Mouse (Mus musculus) left cerebral cortex, postnatal 36 days (tissue): Measurements from ENCODE around the gene Med24. TPM values are rescaled to one million over a fixed set of nuclear protein-coding genes. Genes with fewer than 3 reads are reported as not detected.
A peak's percentile ranks its signal among the peaks of the same experiment; 100 is the strongest.
"Not testable (repeated sequence)": the region's sequence is repeated elsewhere in the genome, so short reads cannot be mapped to it uniquely, and the experiment has no call there.

ENCODE experiments used
- DNase-seq, 2 experiments: peaks; one replicate each; pipeline ENCODE4 v3.0.0; 2021 to 2022; ENCODE audit warnings: low spot score in 2 of 2, mixed read lengths in 1 of 2
- intact Hi-C: fragments of 180-260 bp; cut with DNase I; formaldehyde crosslinking; loops from one replicate; pipeline ENCODE4 v1.15.1; 2025
- total RNA-seq, 2 experiments: library from RNA; stranded (reverse); gene quantifications; 2 replicates each; pipeline ENCODE4 v1.2.3; 2021

The Med24 gene
- total RNA-seq, 2 experiments from 2014 or later: 123 to 133 TPM

GRCm38 (mm10) chr11:98748506-98749416, 19.5 kb upstream of the Med24 start:
- no peak for DNase-seq
- intact Hi-C loops: no loop called here

DNA sequence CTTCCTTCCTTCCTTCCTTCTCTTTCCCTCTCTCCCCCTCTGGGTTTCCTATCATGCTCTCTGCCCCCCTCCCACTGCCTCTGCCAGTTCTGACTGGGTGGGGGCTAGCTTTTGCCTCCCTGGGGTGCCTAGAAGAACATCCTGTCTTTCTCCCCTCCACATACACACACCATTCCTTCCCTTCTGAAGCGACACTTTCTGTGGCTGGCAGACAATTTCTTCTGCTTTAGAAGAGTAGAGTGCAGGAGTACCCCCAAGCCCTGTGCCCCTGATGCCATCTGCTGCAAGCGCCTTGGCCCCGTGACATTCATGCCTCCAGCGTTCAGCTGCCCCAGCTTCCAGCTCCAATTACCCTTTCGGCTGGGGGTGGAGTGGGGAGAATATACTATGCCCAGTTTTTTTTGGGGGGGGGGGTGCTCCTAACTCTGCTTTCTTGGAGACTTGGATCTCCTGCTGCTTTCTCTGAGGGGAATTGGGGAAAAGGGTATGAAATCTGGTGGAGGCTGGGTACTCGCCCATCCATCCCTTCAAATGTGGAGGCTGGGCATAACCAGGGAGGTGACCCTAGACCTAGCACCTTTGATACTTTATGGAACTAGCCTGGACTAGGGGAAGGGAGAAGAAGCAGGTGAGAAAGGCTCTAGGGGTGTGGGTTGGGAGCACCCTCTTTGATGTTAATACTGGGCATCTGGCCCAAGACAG, 18.7 kb upstream of the Med24 start:
- intact Hi-C loops: loop anchor here (2.0 kb wide), 1 partner anchor 35 kb away; no protein-coding TSS in a partner anchor
- DNase-seq: peak in 1 of 2 experiments; percentile 49

- DNase-seq: peak; percentile 92 to 95
Observed at GRCm38 (mm10) chr11:98746855-98747693, 17.8 kb upstream of the Med24 start.

DNA sequence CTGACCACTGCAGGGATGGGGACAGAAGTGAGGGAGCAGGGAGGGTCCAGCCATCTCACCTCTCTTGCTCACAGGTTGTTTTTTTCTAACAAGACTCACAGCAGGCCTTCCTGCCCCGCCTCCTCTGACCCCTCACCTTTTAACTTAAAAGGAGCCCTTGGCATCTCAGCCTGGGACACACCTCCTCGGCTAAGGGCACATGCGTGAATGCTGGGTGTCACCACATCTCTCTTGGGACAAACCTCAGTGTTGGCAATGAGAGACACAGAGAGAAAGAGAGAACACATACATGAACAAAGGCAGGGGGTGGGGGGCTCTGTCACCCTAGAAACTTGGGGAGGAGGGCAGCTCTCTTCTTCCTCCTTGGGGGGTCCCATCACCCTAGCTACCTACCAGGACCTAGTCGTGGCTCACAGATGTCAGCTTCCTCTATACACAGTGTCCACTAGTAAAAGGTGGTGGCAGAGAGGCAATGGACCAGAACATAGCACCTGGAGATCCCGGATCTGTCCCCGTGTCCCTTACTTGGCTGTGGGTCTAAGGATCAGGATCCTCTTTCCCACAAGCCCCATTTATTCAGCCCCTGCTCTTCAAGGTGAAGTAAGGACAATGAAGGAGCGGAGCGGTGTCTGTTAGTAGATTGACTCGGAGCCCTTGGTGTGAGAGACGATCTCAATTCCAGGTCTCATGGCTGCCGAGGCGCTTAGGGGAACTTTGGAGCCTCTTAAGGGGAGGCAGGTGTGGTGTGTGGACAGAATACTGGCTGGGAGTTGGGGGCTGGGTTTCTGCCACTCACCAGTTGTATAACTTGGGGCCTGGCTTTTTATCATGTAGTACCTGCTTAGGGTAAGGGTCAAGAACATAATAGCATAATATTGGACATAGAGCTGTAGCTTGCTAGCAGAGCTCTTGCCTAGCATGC, 17.0 kb upstream of the Med24 start:
- intact Hi-C loops: loop anchor here (2.0 kb wide), 1 partner anchor 37 kb away; no protein-coding TSS in a partner anchor
- no peak for DNase-seq

More at GRCm38 (mm10) chr11:98746855-98747693, 17.8 kb upstream of the Med24 start:
- intact Hi-C loops: loop anchor here (2.0 kb wide), 1 partner anchor 36 kb away; no protein-coding TSS in a partner anchor

GRCm38 (mm10) chr11:98744456-98745019, 15.3 kb upstream of the Med24 start:
- intact Hi-C loops: no loop called here
- no peak for DNase-seq

- intact Hi-C loops: no loop called here
- peak in 1 of 2 experiments; percentile 47 for DNase-seq
Observed at GRCm38 (mm10) chr11:98743655-98744345, 14.6 kb upstream of the Med24 start.

DNA sequence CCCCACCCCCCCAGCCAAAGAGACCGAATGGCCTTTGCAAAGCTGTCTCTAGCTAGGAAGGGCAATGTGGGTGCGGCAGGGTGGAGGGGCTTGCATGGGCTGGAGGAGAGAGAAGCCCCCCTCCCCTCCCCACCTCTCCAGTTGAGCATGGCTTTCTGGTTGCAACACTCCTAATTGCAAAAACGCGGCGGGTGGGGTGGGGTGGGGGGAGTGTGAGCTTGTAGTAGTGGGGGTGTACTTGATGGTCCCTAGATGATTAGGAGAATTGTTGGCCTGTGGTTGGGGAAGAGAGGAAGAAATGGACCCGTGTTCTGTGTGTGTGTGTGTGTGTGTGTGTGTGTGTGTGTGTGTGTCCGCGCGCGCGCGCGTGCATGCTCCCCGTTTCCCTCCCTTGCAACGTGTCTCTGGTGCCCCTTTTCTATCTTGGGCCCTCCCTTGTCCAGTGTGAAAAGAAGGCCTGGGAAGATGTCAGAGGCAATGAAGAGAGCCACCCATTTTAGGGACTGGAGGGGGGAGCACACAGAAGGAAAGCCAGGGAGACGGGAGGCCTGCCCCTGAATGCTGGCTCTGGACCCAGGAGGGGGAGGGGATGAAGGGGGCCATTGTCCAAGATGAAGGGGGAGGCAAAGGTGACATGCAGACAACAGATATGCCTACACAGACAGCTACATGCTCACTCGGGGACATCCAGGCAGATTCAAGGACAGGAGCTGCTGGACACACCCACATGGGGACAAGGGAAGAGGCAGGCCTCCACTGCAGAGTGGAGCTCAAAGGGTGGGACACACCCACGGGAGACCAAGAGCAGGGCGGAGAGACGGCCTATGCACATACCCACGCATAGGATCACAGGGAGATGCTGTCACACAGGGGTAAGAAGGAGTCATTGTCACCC, 13.4 kb upstream of the Med24 start:
- peak; percentile 63 to 67 for DNase-seq
- intact Hi-C loops: no loop called here

DNA sequence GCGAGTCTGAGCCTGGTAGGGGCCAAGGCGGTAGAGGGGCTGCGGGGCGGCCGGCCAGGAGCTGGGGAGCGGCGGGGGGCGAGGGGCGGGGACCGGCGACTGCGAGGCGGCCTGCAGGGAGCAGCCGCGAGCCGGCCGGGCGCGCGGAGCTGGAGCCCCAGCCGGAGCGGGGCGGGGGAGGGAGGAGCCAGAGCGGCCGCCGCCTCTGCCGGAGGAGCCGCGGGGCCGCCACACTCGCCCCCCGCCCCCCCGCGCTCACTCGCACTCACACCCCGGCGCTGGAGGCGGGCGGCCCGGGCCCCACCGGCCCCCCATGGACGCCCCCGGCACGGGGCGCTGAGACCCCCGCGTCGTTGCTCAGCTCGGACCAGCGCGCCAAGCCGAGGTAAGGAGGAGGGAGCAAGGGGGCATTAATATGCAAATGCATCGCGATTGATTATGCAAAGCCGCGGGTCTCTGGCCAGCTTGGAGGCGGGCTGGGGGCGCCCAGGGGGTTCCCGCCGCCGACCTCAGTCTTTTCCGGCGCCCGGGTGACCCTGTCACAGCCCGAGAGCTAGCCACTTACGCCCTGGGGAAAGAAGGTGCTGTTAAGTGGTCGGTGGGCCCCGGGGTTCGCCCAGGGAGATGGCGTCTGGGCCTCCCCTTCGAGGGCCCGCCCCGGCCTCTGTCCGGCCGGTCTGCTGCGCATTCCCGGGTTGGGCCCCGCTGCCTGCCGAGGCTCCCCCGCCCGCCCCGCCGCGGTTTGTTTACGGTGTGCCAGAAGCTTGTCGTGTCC, 12.6 kb upstream of the Med24 start:
- DNase-seq: peak; percentile 74 to 84
- intact Hi-C loops: loop anchor here (2.0 kb wide), 1 partner anchor 45 kb away; no protein-coding TSS in a partner anchor

DNA sequence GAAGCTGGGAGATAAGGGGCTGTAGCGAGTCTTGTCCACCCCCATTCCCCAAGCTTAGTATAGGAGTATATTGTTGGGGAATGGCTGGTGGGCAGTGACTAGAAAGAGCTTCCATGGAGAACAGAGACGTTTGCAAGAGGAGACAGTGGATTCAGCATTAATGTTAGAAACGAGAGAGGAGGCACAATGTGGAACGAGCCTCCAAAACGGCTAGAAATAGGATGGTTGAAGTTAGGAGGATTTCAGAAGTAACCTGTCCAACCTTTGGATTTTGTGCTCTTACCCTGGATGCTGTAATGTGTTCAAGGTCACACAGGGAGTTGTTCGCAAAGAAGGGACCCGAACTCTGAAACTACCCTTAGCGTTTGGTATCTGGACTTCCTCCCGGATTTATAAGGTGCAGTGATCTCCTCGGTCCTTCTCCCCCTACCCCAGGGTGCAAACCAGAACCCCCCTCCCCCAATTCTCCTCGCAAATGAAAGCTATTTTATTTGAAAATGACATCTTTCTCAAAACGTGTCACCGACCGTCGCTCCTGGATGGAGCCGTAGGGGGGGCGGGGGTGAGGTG, 11.9 kb upstream of the Med24 start:
- peak in 1 of 2 experiments; percentile 42 for DNase-seq
- intact Hi-C loops: loop anchor here (2.0 kb wide), 1 partner anchor 46 kb away; no protein-coding TSS in a partner anchor

- intact Hi-C loops: loop anchor here (2.0 kb wide), 1 partner anchor 46 kb away; no protein-coding TSS in a partner anchor
- peak; percentile 70 to 77 for DNase-seq
Observed at GRCm38 (mm10) chr11:98740393-98741050, 11.3 kb upstream of the Med24 start, which contains the start of gene Thra. Gene Thra (plus strand): TSS chr11:98740638.

DNA sequence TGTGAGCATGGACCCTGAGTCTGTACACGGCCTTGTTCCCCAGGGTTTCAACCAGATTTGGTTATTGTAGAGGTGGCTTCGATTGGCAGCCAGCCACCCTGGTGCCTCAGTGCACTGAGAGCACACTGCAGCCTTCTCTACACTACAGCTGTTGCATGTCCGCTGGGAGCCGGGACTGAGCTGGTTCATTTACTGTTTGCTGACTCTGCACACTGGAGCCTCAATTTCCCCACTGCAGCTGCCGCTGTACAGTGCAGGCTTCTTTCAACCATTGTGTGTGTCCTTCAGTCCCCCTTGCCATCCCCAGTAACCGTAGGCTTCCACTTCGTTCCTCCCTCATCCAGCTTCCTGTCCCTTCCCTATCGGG, 10.8 kb upstream of the Med24 start:
- DNase-seq: peak; percentile 43 to 48
- intact Hi-C loops: loop anchor here (2.0 kb wide), 1 partner anchor 47 kb away; no protein-coding TSS in a partner anchor

- intact Hi-C loops: no loop called here
- no peak for DNase-seq
Observed at GRCm38 (mm10) chr11:98738925-98739324, 9.7 kb upstream of the Med24 start.

- intact Hi-C loops: no loop called here
- peak; percentile 64 to 70 for DNase-seq
Observed at GRCm38 (mm10) chr11:98738428-98738911, 9.2 kb upstream of the Med24 start.

GRCm38 (mm10) chr11:98737220-98737619, 8.0 kb upstream of the Med24 start:
- DNase-seq, intact Hi-C loops: not testable (repeated sequence)

GRCm38 (mm10) chr11:98736176-98736575, 6.9 kb upstream of the Med24 start:
- no peak for DNase-seq
- intact Hi-C loops: no loop called here
